13 mouse cellular contexts compared by ENCODE assay signal in the genomic region with DNA sequence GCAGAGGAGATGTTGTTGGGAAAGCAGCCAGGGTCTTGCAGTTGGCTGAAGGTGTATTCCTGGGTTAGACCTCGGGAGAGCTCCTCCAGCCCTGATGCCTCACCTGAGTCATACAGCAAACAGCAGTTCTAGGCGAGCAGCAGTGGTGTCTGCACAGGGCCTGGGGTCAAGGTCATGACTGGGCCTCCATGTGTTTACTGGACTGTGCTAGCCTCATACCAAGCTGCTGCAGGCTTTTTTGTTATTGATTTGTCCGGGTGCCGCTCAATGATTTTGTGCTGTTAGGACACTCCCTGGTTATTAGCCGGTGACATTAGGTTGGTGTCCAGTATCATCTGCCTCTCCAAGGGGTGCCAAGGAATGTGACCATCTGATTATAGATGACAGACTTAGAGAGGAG. TPM values are rescaled to one million over a fixed set of nuclear protein-coding genes. Genes with fewer than 3 reads are reported as not detected.
DNase-seq lines count a peak whose midpoint lies in the region; ATAC-seq lines count a peak whose summit lies in the region.
"Had no signal": no experiment of that assay in that cellular context is flagged by ENCODE, and none has a peak within 500 bp of the region (broad histone marks: within the 10 kb centered on the region; RNA-seq: fewer than 3 reads in every experiment).

No protein-coding gene starts in this region.

- no peak for DNase-seq in forebrain, embryonic 11.5 days (ENCODE audit: low spot score)
- DNase-seq in neural tube, embryonic 10.5 days (ENCODE audit: extremely low spot score, low spot score) = no peak
- peak; percentile 43 for DNase-seq in liver
- peak; percentile 36 for DNase-seq in yolk sac, embryonic 10.5 days (ENCODE audit: low spot score)
- DNase-seq in urinary bladder, postnatal 25 days (ENCODE audit: low spot score) = no peak
- DNase-seq in spleen, adult 18-20 months = no peak
- DNase-seq: cerebellum, adult 8-10 months; left cerebral cortex, postnatal 4 days had no signal

- peaks cover 28% of the 10 kb centered on the region for H3K27me3 ChIP-seq in forebrain, embryonic 12.5 days
- H3K27me3 ChIP-seq in forebrain, embryonic 11.5 days (ENCODE audit: control insufficient read depth, insufficient read depth, low read length) = peaks cover 25% of the 10 kb centered on the region
- H3K27me3 ChIP-seq in neural tube, embryonic 12.5 days (replicated peaks) = peaks cover 28% of the 10 kb centered on the region

- ATAC-seq in forebrain, embryonic 12.5 days (ENCODE audit: low FRiP score) = no peak
- no peak for ATAC-seq in forebrain, embryonic 11.5 days (replicated peaks; ENCODE audit: low FRiP score)
- no peak for ATAC-seq in neural tube, embryonic 12.5 days (ENCODE audit: low FRiP score, low read depth)
- ATAC-seq: CD4-positive, CD25-positive, alpha-beta regulatory T cell, adult 4 months had no signal

- peaks cover 26% of the 10 kb centered on the region for H3K4me1 ChIP-seq in forebrain, embryonic 12.5 days
- H3K4me1 ChIP-seq in forebrain, embryonic 11.5 days (replicated peaks; ENCODE audit: control insufficient read depth, insufficient read depth, low read length) = peaks cover 15% of the 10 kb centered on the region; the same call in 1 of the 2 replicates
- H3K4me1 ChIP-seq in neural tube, embryonic 12.5 days = peaks cover 26% of the 10 kb centered on the region

- peaks cover 12% of the 10 kb centered on the region for H3K36me3 ChIP-seq in forebrain, embryonic 12.5 days (replicated peaks)
- H3K36me3 ChIP-seq in forebrain, embryonic 11.5 days (ENCODE audit: control insufficient read depth, insufficient read depth, low read length) = no peaks in the 10 kb centered on the region
- peaks cover 11% of the 10 kb centered on the region for H3K36me3 ChIP-seq in neural tube, embryonic 12.5 days

- H3K9me3 ChIP-seq in forebrain, embryonic 12.5 days = no peaks in the 10 kb centered on the region
- H3K9me3 ChIP-seq in forebrain, embryonic 11.5 days (ENCODE audit: control insufficient read depth, low read length) = no peaks in the 10 kb centered on the region
- H3K9me3 ChIP-seq in neural tube, embryonic 12.5 days = no peaks in the 10 kb centered on the region
- H3K9me3 ChIP-seq: heart, embryonic 15.5 days had no signal

- H3K9ac ChIP-seq in forebrain, embryonic 12.5 days = no peak overlapping the region
- H3K9ac ChIP-seq in forebrain, embryonic 11.5 days (ENCODE audit: low read length) = no peak overlapping the region
- no peak overlapping the region for H3K9ac ChIP-seq in neural tube, embryonic 12.5 days
- H3K9ac ChIP-seq: heart, embryonic 15.5 days had no signal

- H3K4me2 ChIP-seq in forebrain, embryonic 12.5 days = peak overlapping the region; percentile 10; the same call in 1 of the 2 replicates
- H3K4me2 ChIP-seq in forebrain, embryonic 11.5 days (ENCODE audit: low read depth, low read length, severe bottlenecking) = no peak overlapping the region
- peak overlapping the region; percentile 24; the same call in 1 of the 2 replicates for H3K4me2 ChIP-seq in neural tube, embryonic 12.5 days (replicated peaks)

- H3K27ac ChIP-seq in forebrain, embryonic 12.5 days = no peak overlapping the region
- H3K27ac ChIP-seq in forebrain, embryonic 11.5 days (ENCODE audit: low read depth, low read length) = no peak overlapping the region
- no peak overlapping the region for H3K27ac ChIP-seq in neural tube, embryonic 12.5 days
- H3K27ac ChIP-seq: heart, embryonic 15.5 days; hindbrain, embryonic 14.5 days had no signal

- WGBS in forebrain, embryonic 12.5 days = 83% methylated on average over 5 of the region's 5 CpGs
- 78% methylated on average over 5 of the region's 5 CpGs for WGBS in forebrain, embryonic 11.5 days
- WGBS in neural tube, embryonic 12.5 days = 80% methylated on average over 5 of the region's 5 CpGs

- H3K4me3 ChIP-seq in forebrain, embryonic 12.5 days (replicated peaks) = no peak overlapping the region
- H3K4me3 ChIP-seq in forebrain, embryonic 11.5 days (ENCODE audit: low read depth, low read length) = no peak overlapping the region
- H3K4me3 ChIP-seq in neural tube, embryonic 12.5 days = no peak overlapping the region

RNA-seq across cellular contexts. Expression of a gene that starts 1.7 kb away (rescaled TPM):
- 33.4 and 36.7 TPM in 2 replicates for polyA plus RNA-seq in forebrain, embryonic 12.5 days (2016; fragmentation: Nextera tagmentation; extraction: Ambion mirVana)
- polyA plus RNA-seq in forebrain, embryonic 11.5 days (2014; fragmentation: Nextera tagmentation; extraction: Ambion mirVana) = 30.5 and 35.9 TPM in 2 replicates
- 25.1 and 25.5 TPM in 2 replicates for polyA plus RNA-seq in neural tube, embryonic 12.5 days (2016; fragmentation: Nextera tagmentation; extraction: Ambion mirVana)

RNA-seq across cellular contexts. Expression of a gene that starts 2.3 kb away (rescaled TPM):
- 0.04 and 0.14 TPM in 2 replicates for polyA plus RNA-seq in forebrain, embryonic 12.5 days (2016; fragmentation: Nextera tagmentation; extraction: Ambion mirVana)
- polyA plus RNA-seq in forebrain, embryonic 11.5 days (2014; fragmentation: Nextera tagmentation; extraction: Ambion mirVana) = 0.21 and 0.32 TPM in 2 replicates
- 0.09 and 0.18 TPM in 2 replicates for polyA plus RNA-seq in neural tube, embryonic 12.5 days (2016; fragmentation: Nextera tagmentation; extraction: Ambion mirVana)
- polyA plus RNA-seq: CD4-positive, CD25-positive, alpha-beta regulatory T cell, adult 4 months had no signal

RNA-seq across cellular contexts. Expression of a gene that starts 31.6 kb away (rescaled TPM):
- 44.6 and 47.5 TPM in 2 replicates for polyA plus RNA-seq in forebrain, embryonic 12.5 days (2016; fragmentation: Nextera tagmentation; extraction: Ambion mirVana)
- 43.3 and 45.7 TPM in 2 replicates for polyA plus RNA-seq in forebrain, embryonic 11.5 days (2014; fragmentation: Nextera tagmentation; extraction: Ambion mirVana)
- polyA plus RNA-seq in neural tube, embryonic 12.5 days (2016; fragmentation: Nextera tagmentation; extraction: Ambion mirVana) = 46.4 and 49.0 TPM in 2 replicates

RNA-seq across cellular contexts. Expression of a gene that starts 50.2 kb away (rescaled TPM):
- 0.12 and 0.17 TPM in 2 replicates for polyA plus RNA-seq in forebrain, embryonic 12.5 days (2016; fragmentation: Nextera tagmentation; extraction: Ambion mirVana)
- polyA plus RNA-seq in forebrain, embryonic 11.5 days (2014; fragmentation: Nextera tagmentation; extraction: Ambion mirVana) = not detected in 2 replicates
- polyA plus RNA-seq in neural tube, embryonic 12.5 days (2016; fragmentation: Nextera tagmentation; extraction: Ambion mirVana) = 0.29 and 0.53 TPM in 2 replicates
- polyA plus RNA-seq: CD4-positive, CD25-positive, alpha-beta regulatory T cell, adult 4 months had no signal

RNA-seq across cellular contexts. Expression of a gene that starts 59.6 kb away (rescaled TPM):
- polyA plus RNA-seq in forebrain, embryonic 12.5 days (2016; fragmentation: Nextera tagmentation; extraction: Ambion mirVana) = 265 and 275 TPM in 2 replicates
- polyA plus RNA-seq in forebrain, embryonic 11.5 days (2014; fragmentation: Nextera tagmentation; extraction: Ambion mirVana) = 305 TPM in 2 replicates
- 267 and 276 TPM in 2 replicates for polyA plus RNA-seq in neural tube, embryonic 12.5 days (2016; fragmentation: Nextera tagmentation; extraction: Ambion mirVana)

Comparison
In these comparisons a context has a peak if more than half of its experiments do, and no peak if none do; other contexts are left out.
1. DNase-seq: peak in liver (single experiment) and yolk sac, embryonic 10.5 days (single experiment); none in forebrain, embryonic 11.5 days (single experiment), neural tube, embryonic 10.5 days (single experiment), urinary bladder, postnatal 25 days (single experiment) and spleen, adult 18-20 months (0 of 2).